Mouse (Mus musculus): ENCODE measurements around the gene Cspg5. TPM values are rescaled to one million over a fixed set of nuclear protein-coding genes. Genes with fewer than 3 reads are reported as not detected.

The Cspg5 gene
- not detected in 2 replicates for total RNA-seq (2015; ENCODE audit: low replicate concordance)
- total RNA-seq (2017; ENCODE audit: low replicate concordance) = 0.17 and 0.70 TPM in 2 replicates

DNA sequence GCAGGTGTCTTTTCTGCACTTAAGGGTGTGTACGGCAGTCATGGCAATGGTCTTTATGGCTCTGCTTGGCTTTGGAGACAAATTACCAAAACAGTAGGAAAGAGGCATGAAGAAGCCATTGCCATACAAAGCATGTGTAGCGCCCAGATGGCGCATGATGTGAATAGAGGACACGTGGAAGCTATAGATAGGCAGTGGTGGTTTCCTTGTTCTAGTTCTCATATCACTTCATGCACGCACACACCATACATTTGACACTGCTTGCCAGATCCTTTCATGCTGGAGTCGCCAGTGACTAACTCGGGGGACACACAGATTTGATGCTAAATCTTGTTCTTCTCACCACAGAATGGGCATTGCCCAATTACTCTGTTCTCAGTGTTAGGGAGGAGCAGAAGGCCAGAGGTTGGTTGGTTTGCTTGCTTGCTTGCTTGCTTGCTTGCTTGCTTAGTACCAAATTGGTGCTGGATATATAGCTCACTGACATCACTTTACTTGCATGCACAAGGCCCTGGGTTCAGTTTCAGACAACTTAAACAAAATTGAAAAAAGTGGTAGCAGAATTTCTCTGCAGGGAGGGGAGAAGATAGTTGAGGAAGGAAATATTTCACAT lies at the start of gene Cspg5:
TSS of gene Cspg5 (plus strand) at position 563 of the 613 bp plus-strand sequence.
- ATAC-seq (replicated peaks; ENCODE audit: low FRiP score, poor library complexity, severe bottlenecking) = no peak

- no peak for ATAC-seq (replicated peaks; ENCODE audit: low FRiP score, poor library complexity, severe bottlenecking)
Measured at GRCm38 (mm10) chr9:110199870-110200269, 43.7 kb upstream of the Cspg5 start.

DNA sequence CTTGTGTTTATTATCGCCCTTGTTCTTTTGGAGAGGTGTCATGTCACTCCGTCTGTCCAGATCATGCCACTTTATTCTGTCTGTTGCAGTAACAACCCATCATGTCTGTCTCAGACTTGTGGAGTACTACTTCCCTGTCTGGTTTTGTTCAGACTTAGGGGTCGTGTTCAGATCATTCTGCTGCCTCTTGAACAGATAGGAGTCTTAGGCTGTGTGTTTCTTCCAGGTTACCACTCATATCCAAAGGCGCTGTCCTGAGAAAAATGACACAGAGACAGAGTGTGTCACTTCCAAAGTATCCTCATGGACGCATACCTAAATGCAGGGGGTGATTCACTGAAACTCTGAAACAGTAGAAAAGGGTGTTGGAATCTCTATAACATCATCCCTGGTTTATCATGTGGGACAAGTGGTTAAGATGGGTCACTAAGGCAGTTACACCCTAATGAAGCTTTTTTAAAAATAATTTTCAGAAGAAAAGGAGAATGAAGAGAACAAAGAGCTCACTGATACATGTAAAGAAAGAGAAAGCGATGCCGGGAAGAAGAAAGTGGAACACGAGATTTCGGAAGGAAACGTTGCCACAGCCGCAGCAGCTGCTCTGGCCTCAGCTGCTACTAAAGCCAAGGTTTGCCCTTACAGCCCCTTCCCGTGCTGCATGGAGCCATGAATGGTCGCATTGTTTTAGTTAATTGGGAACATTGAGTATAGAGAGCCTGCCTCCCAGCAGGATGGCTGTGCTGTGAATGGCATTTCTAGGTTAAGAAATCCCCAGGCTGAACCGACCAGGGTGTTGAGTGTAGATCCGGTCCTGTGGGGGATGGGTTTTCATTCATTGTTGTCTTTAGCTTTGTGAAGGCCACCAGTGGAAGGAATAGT lies 37.8 kb upstream of the Cspg5 start:
- ATAC-seq (replicated peaks; ENCODE audit: low FRiP score, poor library complexity, severe bottlenecking) = no peak

- ATAC-seq (replicated peaks; ENCODE audit: low FRiP score, poor library complexity, severe bottlenecking) = no peak
Measured at GRCm38 (mm10) chr9:110206437-110206836, 37.1 kb upstream of the Cspg5 start.

- no peak for ATAC-seq (replicated peaks; ENCODE audit: low FRiP score, poor library complexity, severe bottlenecking)
Measured at GRCm38 (mm10) chr9:110208265-110208664, 35.3 kb upstream of the Cspg5 start.

DNA sequence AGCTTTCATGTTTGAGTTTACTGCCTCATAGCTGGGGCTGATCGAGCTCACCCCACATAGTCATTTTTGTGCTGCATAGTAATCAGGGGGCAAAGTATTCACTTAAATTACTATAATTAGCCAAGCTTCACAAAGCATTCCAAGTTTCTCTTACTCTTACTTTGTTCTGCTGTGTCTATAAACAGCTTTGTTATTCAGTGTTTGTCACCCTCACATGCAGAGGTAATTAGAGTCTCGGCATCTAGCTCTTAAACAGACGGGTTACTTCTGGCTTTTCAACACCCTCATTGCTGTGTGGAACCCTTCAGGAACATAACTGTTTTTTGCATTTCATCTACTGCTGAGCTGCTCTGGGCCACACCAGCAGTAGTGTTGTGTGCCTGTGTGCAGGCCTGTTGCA lies 34.6 kb upstream of the Cspg5 start:
- ATAC-seq (replicated peaks; ENCODE audit: low FRiP score, poor library complexity, severe bottlenecking) = no peak

- ATAC-seq (replicated peaks; ENCODE audit: low FRiP score, poor library complexity, severe bottlenecking) = no peak
Measured at GRCm38 (mm10) chr9:110224273-110224672, 19.3 kb upstream of the Cspg5 start.

GRCm38 (mm10) chr9:110226191-110226590 lies 17.4 kb upstream of the Cspg5 start:
- ATAC-seq (replicated peaks; ENCODE audit: low FRiP score, poor library complexity, severe bottlenecking) = no peak

GRCm38 (mm10) chr9:110228671-110229070 lies 14.9 kb upstream of the Cspg5 start:
- ATAC-seq (replicated peaks; ENCODE audit: low FRiP score, poor library complexity, severe bottlenecking) = no peak

DNA sequence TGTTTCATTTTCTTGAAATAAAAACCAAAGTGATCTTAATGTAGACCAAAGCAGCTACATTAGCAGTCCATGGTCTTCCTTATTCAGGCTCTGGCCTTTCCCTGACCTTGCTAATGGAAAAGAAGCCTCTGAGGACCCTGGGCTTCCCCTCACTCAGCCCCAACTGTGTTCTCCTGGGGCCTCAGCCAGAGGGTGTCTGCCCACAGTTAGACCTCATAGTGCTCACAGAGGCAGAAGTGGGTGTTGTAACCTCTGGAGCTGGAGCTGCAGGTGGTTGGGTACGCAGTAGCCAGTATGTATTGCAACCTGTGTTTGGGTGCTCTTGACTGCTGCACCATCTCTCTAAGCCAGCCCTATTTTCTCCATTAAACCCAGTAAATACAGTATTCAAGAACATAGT lies 14.5 kb upstream of the Cspg5 start:
- ATAC-seq (replicated peaks; ENCODE audit: low FRiP score, poor library complexity, severe bottlenecking) = no peak

GRCm38 (mm10) chr9:110229566-110230248 lies 13.9 kb upstream of the Cspg5 start:
- ATAC-seq (replicated peaks; ENCODE audit: low FRiP score, poor library complexity, severe bottlenecking) = no peak

DNA sequence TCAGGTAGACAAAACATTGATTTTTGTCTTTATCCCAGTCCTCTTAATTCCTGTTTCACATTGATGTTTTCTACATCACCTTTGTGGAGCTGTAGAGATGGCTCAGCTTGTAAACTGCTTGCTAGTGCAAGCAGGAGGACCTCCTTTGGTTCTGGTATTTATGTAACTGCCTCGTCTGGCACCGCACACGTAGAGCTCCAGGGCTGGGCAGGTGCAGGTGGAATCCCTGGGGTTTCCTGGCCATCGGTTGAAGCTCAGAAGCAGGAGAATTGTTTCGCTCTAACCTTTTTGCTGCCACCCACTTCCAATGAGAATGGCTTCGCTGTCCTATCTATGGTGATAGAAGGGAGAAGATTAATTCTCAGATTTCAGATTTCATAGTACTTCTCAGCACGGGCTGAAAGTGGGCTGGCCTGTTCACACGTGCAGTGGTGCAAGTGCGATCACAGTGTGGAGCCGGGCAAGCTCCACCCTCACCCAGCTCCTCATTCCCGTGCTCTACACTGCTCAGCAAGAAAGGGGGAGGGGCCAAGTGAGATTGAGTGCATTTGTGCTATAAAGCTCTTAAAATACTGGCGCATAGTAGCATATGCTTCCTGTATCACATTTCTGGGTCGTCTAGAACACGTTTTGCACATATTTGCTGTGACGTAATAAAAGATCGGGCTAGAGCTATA lies 13.1 kb upstream of the Cspg5 start:
- no peak for ATAC-seq (replicated peaks; ENCODE audit: low FRiP score, poor library complexity, severe bottlenecking)

DNA sequence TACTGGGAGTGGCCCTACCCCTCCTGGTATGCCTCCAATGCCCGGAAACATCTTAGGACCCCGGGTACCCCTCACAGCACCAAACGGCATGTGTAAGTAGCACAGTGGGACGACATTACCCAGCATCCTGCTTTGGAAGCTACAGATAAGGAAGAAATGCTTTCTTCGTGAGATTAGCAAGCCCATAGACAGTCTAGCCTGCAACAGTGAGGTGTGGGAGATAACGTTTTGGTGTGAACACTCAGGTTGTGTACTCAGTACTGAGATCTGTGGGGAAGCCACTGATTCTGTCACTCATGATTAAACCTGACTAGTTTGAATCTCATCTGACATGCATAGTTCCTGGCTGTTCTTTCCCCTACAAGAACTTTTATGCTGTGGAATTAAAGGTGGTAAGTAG lies 8.6 kb upstream of the Cspg5 start:
- ATAC-seq (replicated peaks; ENCODE audit: low FRiP score, poor library complexity, severe bottlenecking) = no peak

GRCm38 (mm10) chr9:110244567-110244888 lies 945 bp downstream of the Cspg5 start:
- no peak for ATAC-seq (replicated peaks; ENCODE audit: low FRiP score, poor library complexity, severe bottlenecking)

DNA sequence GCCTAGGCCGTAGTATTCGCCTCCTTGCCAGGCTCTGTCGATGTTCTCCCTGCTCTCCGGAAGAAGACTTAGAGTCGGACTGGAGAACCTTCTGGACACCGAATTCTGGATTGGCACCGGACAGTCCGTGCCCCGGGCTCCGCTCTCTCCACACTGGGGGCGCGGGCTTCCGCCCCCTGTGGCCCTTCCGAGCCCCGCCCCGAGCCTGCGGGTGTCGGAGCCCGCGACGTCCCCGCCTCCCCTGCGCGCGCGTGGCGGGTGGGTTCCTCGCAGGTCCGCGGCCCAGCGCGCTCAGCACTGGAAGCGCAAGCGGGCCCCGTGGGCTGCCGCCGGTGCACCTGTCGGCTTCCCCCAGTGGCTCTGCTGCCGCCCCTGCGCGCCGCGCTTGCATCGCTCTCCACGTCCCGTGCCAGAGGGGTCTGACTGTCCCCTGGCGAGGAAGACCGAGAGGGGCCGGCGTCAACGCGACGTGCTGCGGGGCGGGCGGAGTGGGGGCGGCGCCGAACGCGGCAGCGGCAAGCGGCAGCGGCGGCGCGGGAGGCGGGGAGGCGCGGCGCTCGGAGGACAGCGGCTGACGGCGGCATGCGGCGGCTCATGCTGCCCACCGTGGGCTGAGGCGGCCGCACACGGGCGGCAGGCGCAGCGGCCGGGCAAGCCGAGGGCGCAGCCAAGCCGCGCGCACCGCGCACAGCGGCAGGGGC lies 1.5 kb downstream of the Cspg5 start:
- ATAC-seq (replicated peaks; ENCODE audit: low FRiP score, poor library complexity, severe bottlenecking) = no peak

DNA sequence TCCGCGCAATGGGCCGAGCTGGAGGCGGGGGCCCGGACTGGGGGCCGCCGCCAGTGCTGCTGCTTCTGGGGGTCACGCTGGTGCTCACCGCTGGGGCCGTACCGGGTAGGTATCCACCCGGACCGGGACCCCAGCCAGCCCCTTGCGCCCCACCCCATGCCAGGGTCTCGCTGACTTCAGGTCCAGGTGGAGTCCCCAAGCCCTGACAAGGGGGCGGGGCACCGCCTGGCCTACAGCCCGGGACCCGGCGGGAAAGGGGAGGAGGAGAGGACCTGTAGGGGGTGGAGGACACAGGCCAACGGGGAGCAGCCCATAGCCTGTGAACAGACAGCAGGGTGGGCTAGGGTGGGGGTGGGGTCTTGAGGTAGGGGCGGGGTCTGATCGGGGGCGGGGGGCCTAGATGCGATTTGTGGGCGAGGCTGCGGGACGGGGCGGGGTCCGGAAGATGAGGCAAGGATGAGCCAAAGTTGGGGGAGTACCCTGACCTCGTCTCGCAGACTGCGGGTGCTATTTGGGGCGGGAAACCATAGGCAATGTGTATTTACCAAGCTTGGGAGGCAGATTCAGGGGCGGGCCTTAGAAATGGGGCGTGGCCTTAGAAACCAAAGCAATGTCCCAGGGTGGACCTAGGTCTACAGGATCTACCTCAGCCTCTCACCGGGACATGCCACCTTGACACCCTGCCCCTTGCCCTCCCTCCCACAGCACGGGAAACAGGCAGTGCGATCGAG lies 2.2 kb downstream of the Cspg5 start:
- no peak for ATAC-seq (replicated peaks; ENCODE audit: low FRiP score, poor library complexity, severe bottlenecking)

DNA sequence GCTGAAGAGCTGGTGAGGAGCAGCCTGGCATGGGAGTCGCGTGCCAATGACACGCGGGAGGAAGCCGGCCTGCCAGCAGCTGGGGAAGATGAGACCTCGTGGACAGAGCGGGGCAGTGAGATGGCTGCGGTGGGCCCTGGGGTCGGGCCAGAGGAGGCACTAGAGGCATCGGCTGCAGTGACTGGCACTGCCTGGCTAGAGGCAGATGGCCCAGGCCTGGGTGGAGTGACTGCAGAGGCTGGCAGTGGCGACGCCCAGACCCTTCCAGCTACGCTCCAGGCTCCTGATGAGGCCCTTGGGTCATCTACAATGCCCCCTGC lies 2.7 kb downstream of the Cspg5 start:
- no peak for ATAC-seq (replicated peaks; ENCODE audit: low FRiP score, poor library complexity, severe bottlenecking)

DNA sequence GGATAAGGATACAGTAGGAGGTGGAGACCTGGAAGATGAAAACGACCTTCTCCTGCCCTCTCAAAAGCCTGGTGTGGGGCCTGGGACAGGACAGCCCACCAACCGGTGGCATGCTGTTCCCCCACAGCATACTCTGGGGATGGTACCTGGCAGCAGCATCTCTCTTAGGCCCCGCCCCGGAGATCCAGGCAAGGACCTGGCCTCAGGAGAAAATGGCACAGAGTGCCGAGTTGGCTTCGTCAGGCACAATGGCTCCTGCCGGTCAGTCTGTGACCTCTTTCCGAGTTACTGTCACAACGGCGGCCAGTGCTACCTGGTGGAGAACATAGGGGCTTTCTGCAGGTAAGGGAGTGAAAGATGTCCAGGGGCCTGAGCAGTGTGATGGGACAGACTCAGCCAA lies 3.5 kb downstream of the Cspg5 start:
- no peak for ATAC-seq (replicated peaks; ENCODE audit: low FRiP score, poor library complexity, severe bottlenecking)

DNA sequence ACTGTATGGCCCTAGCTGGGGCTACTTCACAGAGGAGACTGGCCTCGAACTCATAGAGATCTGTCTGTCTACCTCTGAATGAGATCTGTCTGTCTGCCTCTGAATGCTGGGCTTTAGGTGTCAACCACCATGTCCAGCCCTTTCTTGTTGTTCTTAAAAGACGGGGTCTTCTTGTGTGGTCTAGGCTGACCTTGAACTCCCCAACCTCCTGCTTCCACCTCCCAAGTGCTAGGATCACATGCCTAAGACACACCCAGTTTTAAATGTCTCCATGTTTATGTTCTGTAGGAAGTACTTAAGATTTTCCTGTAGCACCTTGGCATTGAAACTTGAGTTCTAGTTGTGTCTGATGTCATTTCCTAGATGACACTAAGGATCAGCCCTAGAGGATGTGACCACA lies 5.3 kb downstream of the Cspg5 start:
- no peak for ATAC-seq (replicated peaks; ENCODE audit: low FRiP score, poor library complexity, severe bottlenecking)
